Mouse (Mus musculus) embryonic fibroblast, embryonic 13.5 days (primary cell): Measurements from ENCODE around the gene Scarb1.

Experiments used
- CTCF ChIP-seq: IDR thresholded peaks from 2 replicates; pipeline ENCODE4 v1.5.1; 2011; ENCODE audit warnings: mild to moderate bottlenecking, control low read depth, low read length, moderate library complexity, borderline replicate concordance; ENCODE audit not compliant: insufficient read depth
- POLR2A ChIP-seq: IDR thresholded peaks from 2 replicates; pipeline ENCODE4 v1.6.1; 2011; ENCODE audit warnings: low read depth, mild to moderate bottlenecking, control low read depth, low read length, moderate library complexity

GRCm38 (mm10) chr5:125286090-125286489, 54.8 kb downstream of the Scarb1 start:
- TF ChIP-seq CTCF (no peak), POLR2A (no peak)
